Mouse (Mus musculus) T-helper 2 cell (primary cell): ENCODE data around the gene Usp43.

ENCODE experiments used
- in situ Hi-C: fragments of 300-600 bp; cut with MboI, MseI; formaldehyde crosslinking; loops from one replicate; pipeline ENCODE4 v1.15.1; 2025; ENCODE audit warnings: high pct_unique_total_duplicates

Gene Usp43

DNA sequence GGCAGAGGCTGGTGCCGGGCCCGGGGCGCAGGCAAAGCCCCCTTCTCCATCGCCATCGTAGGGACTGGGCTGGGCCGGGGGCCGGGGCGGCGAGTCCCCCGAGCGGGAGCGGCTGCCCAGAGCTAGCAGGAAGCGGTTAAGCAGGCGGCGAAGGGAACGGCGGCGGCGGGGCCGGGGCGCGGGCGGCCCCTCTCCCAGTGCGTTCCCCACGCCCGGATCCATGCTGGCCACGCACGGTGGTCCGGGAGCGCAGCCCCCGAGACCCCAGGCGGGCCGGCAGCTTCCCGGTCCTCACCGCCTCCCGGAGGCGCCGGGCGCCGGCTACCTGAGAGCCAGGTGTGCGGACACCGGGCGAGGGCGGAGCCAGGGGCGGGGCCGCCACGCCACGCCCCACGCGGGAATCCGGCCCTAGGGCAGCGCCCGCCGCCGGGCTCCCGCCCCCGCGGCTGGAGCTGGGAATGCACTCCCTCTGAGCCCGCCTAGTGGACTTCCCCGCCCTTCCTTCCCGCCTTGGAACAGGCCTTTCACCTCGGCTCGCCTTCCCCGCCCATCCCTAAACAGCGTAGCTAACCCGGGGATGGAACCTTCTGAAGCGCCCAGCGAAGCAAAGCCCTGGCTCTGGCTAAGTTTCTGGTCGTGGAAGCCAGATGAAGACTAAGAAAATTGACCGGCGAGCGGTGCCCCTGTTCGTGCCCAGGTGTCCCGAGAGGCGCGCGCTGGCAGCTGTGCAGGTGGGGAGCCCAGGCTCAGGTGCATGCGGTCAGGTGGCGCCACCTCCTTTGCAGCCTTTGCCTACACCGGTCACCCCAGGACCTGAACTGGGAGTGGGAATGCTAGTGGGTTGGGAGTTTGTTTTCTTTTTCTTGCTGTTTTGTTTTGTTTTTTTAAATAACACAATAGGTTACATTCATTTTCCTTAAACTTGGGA, at the start of gene Usp43:
Gene Usp43, minus strand, starts transcription at position 327 of the 928 bp plus-strand sequence.
- in situ Hi-C loops = no loop called here

DNA sequence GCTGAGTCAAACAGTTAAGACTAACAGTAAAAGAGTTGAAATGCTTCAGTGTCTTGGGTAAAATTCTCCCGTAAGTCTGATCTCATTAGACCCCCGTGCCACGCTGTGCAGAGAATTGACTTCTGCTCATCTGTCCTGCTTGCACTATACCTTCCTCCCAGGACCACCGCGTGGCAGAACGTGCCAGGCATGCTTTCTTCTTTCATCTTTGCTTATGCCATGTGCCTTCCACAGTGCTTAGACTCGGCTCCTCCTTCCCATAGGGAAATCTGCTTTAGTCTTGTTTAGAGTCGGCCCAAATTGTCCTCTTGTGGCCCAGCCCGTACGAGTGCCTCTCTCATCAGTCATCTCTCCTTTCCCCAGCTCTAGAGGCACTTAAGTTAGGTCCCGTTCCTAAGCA, 45.9 kb upstream of the Usp43 start:
- in situ Hi-C loops = no loop called here

GRCm38 (mm10) chr11:67965905-67966878, 44.2 kb upstream of the Usp43 start, which contains the start of gene Stx8:
Stx8 (plus strand) TSS chr11:67966193.
- in situ Hi-C loops = no loop called here

DNA sequence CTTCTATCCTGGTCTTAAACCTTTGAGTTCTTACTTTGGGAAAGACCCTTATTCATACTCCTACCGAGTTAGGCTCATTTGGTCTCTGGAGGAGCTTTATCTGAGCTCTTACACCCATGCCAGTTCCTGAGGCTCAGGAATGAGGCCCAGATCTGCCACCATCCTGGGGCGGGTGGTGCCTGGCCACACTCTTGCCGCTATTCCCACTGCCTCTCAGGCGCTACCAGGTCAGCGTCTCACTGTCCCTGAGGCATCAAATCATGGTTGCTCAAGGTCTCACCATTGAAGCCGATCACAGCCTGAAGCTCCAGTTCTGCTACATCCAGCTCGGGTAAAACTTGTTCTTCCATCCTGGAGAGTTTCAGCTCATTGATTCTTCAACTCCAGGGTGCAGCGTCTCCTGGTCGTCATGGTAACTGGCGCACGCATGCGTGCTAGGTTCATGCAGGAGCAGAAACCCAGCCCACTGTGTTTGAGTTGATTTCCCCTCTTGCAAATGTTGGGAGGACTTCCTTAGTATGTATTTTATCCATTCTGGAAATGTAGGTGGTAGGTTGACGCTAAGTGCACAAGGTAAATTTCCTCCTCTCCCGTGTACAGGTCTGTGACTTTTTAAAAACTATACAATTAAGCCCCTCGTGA, 43.4 kb upstream of the Usp43 start, which contains the start of gene Cfap52:
Gene Cfap52, minus strand, starts transcription at position 410 of the 642 bp plus-strand sequence.
- in situ Hi-C loops = no loop called here

GRCm38 (mm10) chr11:67964110-67964509, 42.2 kb upstream of the Usp43 start:
- in situ Hi-C loops = no loop called here

DNA sequence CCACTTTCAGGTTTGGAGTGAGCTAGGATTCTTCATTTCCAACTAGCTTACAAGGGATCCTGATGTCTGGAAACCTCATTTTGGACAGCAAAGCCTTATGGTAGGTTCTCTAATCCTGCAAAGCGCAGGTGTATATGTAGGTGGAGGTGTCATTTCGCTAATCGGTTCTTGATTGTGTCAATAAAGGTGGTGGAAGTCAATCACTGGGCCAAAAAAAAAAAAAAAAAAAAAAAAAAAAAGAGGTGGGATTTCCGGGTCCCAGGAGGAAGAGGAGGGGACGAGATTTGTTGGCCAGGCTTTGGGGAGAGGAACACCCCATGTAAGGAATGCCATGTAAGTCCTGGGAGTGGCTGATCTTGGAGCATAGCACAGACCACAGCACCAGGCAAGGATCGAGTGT, 32.5 kb upstream of the Usp43 start:
- in situ Hi-C loops = no loop called here

DNA sequence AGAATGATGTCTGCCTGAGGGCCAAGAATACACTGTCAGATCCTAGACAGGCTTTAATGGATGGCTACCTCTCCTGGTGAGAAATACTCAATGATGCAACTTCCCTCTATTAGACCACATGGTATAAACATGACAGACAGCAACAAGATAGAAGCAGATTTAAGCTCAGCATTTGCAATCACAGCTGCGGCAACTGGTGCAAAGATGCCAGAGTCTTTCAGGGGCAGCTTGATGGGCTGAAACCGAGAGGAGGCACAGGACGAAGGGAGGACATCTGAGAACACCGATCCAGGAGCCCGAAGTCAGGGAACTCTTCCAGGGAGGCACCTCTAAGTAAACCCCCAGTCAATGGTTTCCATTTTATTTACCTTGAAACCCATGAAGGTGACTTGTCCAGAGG, 31.7 kb upstream of the Usp43 start:
- in situ Hi-C loops = no loop called here

DNA sequence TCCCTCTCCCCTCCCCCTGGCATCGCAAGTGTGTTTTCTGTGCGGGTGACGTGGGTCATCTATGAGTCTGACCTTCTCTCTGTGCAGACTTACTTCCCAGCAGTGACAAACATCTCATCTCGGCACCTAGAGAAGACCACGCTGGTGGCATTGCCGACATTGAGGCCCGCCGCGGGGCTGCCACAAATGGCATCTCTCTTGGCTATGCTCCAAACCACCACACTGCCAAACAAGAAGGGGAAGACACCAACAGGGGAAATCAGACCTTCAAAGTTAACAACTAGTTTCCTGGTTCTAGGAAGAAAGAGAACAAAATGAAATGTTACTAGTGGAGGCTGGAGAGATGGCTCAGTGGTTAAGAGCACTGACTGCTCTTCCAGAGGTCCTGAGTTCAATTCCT, 27.5 kb upstream of the Usp43 start:
- in situ Hi-C loops = no loop called here

DNA sequence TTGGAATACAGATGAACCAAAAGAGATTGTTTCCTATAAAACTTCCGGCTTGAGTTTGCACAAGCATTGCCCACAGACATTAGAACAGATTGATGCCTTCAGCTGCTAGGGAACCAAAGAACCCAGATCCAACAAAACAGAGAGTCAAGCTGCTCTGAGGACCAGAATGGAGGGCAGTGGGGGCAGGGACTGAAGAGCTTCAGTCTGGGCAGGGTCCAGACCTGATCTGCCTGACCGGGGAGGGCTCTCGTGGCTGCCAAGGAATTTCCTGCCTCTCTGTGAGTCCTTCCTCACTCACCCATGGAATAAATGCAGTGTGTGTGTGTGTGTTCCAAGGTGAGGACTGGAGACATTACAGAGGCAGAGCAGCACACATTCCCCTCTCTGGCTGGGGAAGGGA, 26.3 kb upstream of the Usp43 start:
- in situ Hi-C loops = no loop called here

DNA sequence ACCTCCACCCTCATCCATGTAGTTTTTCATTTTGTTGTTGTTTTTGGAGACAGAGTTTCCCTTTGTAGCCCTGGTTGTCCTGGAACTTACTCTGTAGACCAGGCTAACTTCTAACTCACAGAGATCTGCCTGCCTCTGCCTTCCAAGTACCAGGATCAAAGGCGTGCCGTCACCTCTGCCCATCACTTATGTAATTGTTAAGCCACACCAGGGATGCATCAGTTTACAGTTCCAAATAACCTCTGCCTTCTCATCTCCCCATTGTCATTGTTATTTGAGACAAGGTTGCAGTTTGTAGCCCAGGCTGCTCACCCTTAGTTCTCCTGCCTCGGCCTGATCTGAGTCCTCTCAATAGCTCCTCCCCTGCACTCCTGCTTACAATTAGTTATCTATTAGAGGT, 10.2 kb upstream of the Usp43 start:
- in situ Hi-C loops = no loop called here

DNA sequence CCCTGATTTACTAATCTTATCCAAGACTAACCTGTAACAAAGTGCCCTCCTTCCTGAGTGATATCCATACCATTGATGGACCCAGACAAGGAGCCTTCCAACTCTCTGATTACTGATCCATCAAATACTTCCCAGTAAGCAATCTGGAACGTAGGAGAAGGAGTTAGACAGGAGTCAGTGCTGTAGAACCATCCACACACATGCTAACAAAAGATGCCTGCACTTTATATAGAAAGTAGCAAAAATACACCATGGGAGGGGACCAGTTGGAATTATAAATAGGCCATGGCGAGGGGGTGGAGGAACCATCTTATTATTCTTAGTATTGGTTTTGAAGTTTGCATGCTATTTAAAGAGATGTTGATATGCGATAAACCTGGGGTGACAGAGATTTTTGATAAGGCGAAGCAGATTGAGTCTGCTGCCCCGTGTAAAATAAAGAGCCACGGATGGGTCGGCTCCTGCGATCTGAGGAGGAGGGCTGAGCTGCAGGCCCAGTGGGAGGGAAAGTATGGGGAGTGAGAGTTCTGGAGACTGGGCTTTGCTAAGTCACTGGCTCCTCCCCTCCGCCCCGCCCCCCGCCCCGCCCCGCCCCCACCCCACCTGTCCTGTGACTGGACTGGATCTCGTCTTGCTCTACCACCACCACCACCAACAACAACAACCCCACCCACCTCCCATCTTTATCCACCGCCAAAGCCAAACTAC, 4.5 kb upstream of the Usp43 start:
- in situ Hi-C loops = no loop called here

DNA sequence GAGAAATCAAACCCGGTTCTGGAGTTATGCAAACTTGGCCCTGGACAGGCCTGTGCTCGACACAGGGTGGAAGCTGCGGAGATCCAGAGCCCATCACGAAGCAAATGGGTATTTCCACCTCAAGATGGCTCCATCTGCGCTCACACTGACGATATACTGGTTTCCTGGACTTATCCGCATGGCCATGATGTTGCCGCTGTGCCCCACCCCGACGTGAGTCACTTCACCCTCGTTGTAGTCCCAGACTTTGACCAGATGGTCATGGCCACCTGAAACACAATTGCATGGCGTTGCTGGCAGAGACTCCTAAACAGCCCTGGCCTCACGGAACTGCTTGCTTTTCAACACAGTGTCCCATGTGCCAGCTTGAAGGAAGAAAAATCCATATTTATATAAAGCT, 3.0 kb upstream of the Usp43 start:
- in situ Hi-C loops = no loop called here

DNA sequence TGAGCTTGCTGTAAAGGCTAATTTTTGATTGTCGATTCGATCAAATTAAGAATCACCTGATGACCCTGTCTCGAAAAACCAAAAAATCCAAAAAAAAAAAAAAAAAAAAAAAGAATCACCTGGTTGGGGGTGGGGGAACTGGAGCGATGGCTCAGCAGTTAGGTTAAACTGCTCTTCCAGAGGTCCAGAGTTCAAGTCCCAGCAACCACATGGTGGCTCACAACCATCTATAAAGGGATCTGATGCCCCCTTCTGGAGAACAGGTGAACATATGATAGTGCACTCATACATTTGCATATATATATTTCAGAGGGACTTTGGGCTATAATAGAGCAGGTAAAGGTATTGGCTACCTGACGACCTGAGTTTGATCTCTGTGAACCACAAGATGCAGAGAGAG, 1.8 kb upstream of the Usp43 start:
- in situ Hi-C loops = no loop called here

DNA sequence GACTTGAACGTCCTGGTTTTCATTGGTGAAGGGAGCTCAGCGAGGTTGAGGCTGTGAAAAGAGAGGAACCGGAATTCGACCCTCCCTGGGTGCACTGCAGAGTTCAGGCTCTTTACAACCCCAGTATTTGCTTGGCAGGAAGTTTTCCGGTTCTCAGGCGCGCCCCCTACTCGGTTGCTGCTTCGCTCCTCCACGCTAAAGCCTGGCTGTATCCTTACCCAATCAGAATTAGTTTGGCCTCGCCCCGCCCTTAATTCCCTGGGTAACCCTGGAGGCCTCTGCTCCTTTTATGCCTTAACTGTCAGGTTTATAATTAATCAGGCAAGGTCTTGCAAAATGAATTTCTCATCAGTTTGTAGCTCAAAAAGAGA, 787 bp upstream of the Usp43 start:
- in situ Hi-C loops = no loop called here

DNA sequence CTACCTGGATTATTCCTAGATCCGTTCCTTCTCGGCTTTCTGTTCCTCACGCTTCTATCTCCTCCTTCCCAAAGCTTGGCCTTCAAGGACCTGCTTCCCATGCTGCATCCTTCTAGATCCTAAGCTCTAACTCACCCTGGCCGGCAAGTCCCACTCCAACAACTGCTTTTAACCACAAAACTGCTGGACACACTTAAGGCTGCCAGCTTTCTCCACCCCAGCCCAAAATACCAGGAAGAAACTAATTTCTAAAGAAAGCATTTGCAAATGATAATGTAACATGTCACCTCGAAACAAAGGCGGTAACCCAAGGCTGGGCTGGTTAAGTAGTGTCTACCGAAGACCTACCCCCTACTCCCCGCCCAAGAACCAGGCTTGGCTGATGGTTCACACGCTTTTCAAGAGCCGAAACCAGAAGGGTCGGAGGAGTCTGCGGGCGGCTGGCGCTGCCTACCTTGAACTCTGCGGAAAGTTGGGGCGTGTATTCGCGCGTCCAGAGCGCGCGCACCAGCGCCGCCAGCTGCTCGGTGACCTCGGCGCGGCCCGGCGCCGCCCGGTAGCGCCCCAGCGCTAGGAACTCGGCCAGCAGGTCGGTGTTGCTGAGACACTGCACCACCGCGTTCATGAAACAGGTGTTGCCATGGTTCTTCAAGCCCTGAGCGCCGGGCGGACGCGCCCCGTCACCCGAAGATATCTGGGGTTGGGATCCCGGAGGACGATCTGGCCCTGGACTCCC, 694 bp downstream of the Usp43 start:
- in situ Hi-C loops = no loop called here

DNA sequence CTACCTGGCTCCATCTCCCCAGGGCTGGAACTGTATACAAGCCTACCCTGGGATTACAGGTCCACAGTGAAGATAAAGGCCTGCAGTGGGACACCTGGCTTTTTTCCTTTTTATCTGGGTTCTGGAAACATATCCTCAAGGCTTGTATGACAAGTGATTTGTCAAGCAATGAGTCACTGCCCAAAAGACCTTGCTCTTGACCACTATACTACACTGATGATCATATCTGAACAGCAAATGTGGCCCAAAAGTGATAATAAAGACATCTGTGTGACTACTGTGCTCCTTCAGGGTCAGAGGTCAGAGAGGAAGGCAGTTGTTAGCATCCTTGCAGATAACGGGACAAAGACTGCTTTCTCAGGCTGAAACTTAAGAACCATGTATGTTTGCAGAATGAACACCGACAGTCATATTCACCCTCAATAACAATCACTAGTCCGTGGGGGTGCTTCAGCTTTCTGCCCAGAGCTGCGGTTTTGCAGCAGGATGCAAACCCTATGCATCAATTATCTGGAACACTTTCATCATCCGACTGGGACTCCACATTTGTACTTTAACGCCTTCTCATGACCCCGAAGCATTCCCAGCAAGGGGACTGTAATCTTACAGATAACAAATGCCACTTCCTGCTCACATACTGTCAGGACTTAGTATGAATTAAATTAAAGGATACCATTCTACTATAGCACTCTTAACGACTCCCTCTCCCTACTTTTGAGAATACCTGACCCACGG, 1.6 kb downstream of the Usp43 start:
- in situ Hi-C loops = no loop called here

DNA sequence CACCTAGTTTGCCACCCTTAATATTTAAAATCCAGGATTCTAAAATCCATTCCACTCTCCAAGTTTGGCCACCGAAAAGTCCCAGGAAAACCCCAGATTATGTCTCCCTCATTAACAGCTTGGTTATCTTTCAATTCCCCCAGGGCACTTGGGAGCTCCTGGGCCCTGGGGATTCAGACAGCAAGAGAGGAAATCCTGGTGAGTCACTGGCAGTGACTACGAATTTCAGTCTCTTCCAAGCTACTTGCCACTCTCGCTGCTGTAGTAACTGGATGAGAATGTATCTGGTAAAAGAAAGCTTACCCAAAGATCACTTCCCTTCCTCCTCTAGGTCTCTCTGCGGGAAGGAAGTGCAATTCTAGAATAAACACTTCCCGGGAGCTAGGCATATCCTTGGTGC, 2.4 kb downstream of the Usp43 start:
- in situ Hi-C loops = no loop called here

DNA sequence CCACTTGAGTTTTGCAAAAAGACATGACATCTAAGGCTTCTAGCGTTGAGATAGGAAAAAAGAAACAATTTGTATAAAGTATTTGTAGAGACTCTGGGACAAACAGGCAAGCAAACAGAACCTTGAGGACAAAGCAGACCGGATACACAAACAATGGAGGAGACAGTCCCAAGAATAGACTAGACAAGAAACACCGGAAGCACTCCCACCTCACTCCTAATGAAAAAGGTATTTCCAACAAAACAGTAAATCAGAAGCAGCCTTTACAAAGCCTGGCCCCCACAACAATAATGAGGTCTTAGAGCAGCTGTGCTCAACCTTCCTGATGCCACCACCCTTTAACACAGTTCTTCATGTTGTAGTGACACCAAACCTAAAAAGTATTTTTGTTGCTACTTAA, 4.8 kb downstream of the Usp43 start:
- in situ Hi-C loops = no loop called here

- in situ Hi-C loops = no loop called here
Measured at GRCm38 (mm10) chr11:67911074-67911473, 10.9 kb downstream of the Usp43 start.

- in situ Hi-C loops = no loop called here
Measured at GRCm38 (mm10) chr11:67903756-67904155, 18.2 kb downstream of the Usp43 start.
